Mouse (Mus musculus): Measurements from ENCODE around the gene Cdr2l. TPM values are rescaled to one million over a fixed set of nuclear protein-coding genes. Genes with fewer than 3 reads are reported as not detected.

The Cdr2l gene
- total RNA-seq (2023): not detected

GRCm38 (mm10) chr11:115381743-115382539 lies at the start of gene Cdr2l:
Gene Cdr2l (plus strand): TSS chr11:115381916.

GRCm38 (mm10) chr11:115334531-115334930 lies 47.2 kb upstream of the Cdr2l start, which contains the start of gene Otop3:
Gene Otop3 (plus strand): TSS chr11:115334731.

GRCm38 (mm10) chr11:115367395-115367944 lies 14.2 kb upstream of the Cdr2l start, which contains the start of gene Hid1:
Gene Hid1 (minus strand): TSS chr11:115367756.

GRCm38 (mm10) chr11:115403338-115404124 lies 21.8 kb downstream of the Cdr2l start, which contains the start of gene Mrpl58:
Gene Mrpl58 (plus strand): TSS chr11:115403752.

GRCm38 (mm10) chr11:115419531-115420237 lies 38.0 kb downstream of the Cdr2l start, which contains the start of the genes Atp5h and Kctd2:
Gene Atp5h (minus strand): TSS chr11:115419962.
Gene Kctd2 (plus strand): TSS chr11:115420128.

GRCm38 (mm10) chr11:115439906-115440595 lies 58.3 kb downstream of the Cdr2l start, which contains the start of gene Trim80:
Gene Trim80 (plus strand): TSS chr11:115440545.

Other genes with a start within 250 kb of the Cdr2l start
- 10 to 100 TPM in 1 of 2 experiments, 1 to 10 TPM in 1; 6.3 to 12.4 TPM for gene Cd300lf, start 247.9 kb upstream of the Cdr2l start, total RNA-seq (2023)
- gene Slc9a3r1, start 218.6 kb upstream of the Cdr2l start, total RNA-seq (2023): 10 to 100 TPM; 83.4 to 90.5 TPM
- gene Tmem104, start 194.4 kb upstream of the Cdr2l start, total RNA-seq (2023): 10 to 100 TPM; 11.5 to 20.2 TPM
- gene Nat9, start 194.1 kb upstream of the Cdr2l start, total RNA-seq (2023): 10 to 100 TPM; 17.5 to 21.0 TPM
- not detected for gene Grin2c, start 114.7 kb upstream of the Cdr2l start, total RNA-seq (2023)
- 10 to 100 TPM; 21.8 to 23.8 TPM for gene Fdxr, start 104.9 kb upstream of the Cdr2l start, total RNA-seq (2023)
- gene Fads6, start 84.3 kb upstream of the Cdr2l start, total RNA-seq (2023): under 1 TPM in 1 of 2 experiments, not detected in 1; 0.33 TPM
- not detected for gene Otop2, start 74.8 kb upstream of the Cdr2l start, total RNA-seq (2023)
- gene Ush1g, start 59.9 kb upstream of the Cdr2l start, total RNA-seq (2023): not detected
- gene Otop3, start 47.2 kb upstream of the Cdr2l start, total RNA-seq (2023): not detected
- under 1 TPM; 0.49 to 0.71 TPM for gene Hid1, start 14.2 kb upstream of the Cdr2l start, total RNA-seq (2023)
- 10 to 100 TPM; 45.7 to 47.3 TPM for gene Mrpl58, start 21.8 kb downstream of the Cdr2l start, total RNA-seq (2023)
- gene Atp5h, start 38.0 kb downstream of the Cdr2l start, total RNA-seq (2023): 100 to 1,000 TPM; 178 to 191 TPM
- 10 to 100 TPM; 45.6 to 46.5 TPM for gene Kctd2, start 38.2 kb downstream of the Cdr2l start, total RNA-seq (2023)
- not detected for gene Trim80, start 58.6 kb downstream of the Cdr2l start, total RNA-seq (2023)
- gene Slc16a5, start 80.6 kb downstream of the Cdr2l start, total RNA-seq (2023): not detected
- gene Armc7, start 93.8 kb downstream of the Cdr2l start, total RNA-seq (2023): 10 to 100 TPM; 12.8 to 17.2 TPM
- 10 to 100 TPM; 80.8 to 91.6 TPM for gene Nt5c, start 109.9 kb downstream of the Cdr2l start, total RNA-seq (2023)
- gene Jpt1, start 132.5 kb downstream of the Cdr2l start, total RNA-seq (2023): 100 to 1,000 TPM; 204 to 206 TPM
- 100 to 1,000 TPM; 259 to 284 TPM for gene Sumo2, start 154.4 kb downstream of the Cdr2l start, total RNA-seq (2023)
- 10 to 100 TPM; 72.6 to 89.3 TPM for gene Nup85, start 182.5 kb downstream of the Cdr2l start, total RNA-seq (2023)
- 10 to 100 TPM; 37.1 to 38.6 TPM for gene Mrps7, start 222.0 kb downstream of the Cdr2l start, total RNA-seq (2023)
- 100 to 1,000 TPM; 103 to 115 TPM for gene Gga3, start 222.1 kb downstream of the Cdr2l start, total RNA-seq (2023)
- 100 to 1,000 TPM; 267 to 291 TPM for gene Mif4gd, start 231.1 kb downstream of the Cdr2l start, total RNA-seq (2023)
- 100 to 1,000 TPM; 105 to 108 TPM for gene Slc25a19, start 246.4 kb downstream of the Cdr2l start, total RNA-seq (2023)

All from B cell, adult 67 days (primary cell).